Mouse (Mus musculus): Measurements from ENCODE around the gene Apoe.

DNA sequence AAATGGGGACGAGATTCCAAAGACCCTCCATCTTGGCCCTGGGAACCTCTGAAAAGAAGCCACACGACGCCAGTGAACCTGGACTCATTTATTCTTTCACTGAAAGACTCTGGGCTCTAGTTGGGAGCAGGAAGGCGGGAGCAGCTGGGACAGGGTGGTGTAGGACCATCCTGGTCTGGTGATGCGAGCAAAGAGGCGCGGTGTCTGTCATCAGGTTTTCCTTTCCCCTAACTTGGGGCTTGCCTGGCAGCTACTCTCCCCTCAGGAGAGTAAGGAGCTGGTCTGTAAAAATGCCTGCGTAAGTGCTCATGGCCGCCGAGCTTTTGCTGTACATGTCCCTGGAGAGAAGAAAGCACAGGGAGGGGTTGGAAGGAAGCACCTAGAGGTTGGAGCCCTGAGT, 27.5 kb downstream of the Apoe start:
- TF ChIP-seq POLR2A (IDR thresholded peaks at IDR 0.05; ENCODE audit: extremely low read depth, insufficient read depth, low read length) (no peak), CTCF (IDR thresholded peaks at IDR 0.05; ENCODE audit: extremely low read depth, insufficient read depth, low read length) (no peak)
